Mouse (Mus musculus) left cerebral cortex, adult 18-20 months (tissue): ENCODE results near the gene Zbtb26. TPM values are rescaled to one million over a fixed set of nuclear protein-coding genes. Genes with fewer than 3 reads are reported as not detected.

Experiments
- total RNA-seq, 2 experiments: library from RNA; stranded (reverse); gene quantifications; 2 replicates each; pipeline ENCODE4 v1.2.3; 2021

The Zbtb26 gene
- total RNA-seq, 2 experiments from 2014 or later: 11.0 to 11.7 TPM

Other genes starting within 250 kb of the Zbtb26 start
- gene Olfr366, start 231.6 kb downstream of the Zbtb26 start, total RNA-seq: not detected
- gene Olfr368, start 116.6 kb downstream of the Zbtb26 start, total RNA-seq: not detected
- gene Pdcl, start 83.8 kb downstream of the Zbtb26 start, total RNA-seq: 10 to 100 TPM; 21.9 to 31.2 TPM
- gene Rc3h2, start 20.2 kb downstream of the Zbtb26 start, total RNA-seq: 10 to 100 TPM; 74.6 to 81.6 TPM
- 10 to 100 TPM; 13.6 TPM for gene Zbtb6, start within 50 bp of the Zbtb26 start, total RNA-seq
- 10 to 100 TPM; 89.6 to 97.1 TPM for gene Rabgap1, start 144 bp upstream of the Zbtb26 start, total RNA-seq
- 1 to 10 TPM; 4.1 to 5.3 TPM for gene Gpr21, start 73.2 kb upstream of the Zbtb26 start, total RNA-seq